Comparison of ENCODE assay signal across 23 mouse cellular contexts in the genomic region with DNA sequence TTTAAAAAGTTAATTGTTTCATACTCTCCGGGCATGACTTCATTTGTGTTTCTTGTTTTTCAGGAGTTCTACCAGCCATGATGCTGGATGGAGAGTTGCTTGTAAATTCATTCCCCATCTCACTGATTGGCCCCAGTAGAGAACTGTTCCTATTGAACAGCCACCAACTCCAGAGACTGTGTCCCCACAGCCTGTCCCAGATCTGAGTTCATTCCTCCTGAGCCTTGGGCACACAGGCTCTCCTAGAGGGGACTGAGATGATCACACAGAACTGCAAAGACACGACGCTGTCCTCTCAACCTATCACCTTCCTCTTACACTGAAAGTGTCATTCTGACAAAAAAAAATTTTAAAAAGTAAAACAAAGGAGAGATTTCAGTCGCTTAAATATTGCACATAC. TPM values are rescaled to one million over a fixed set of nuclear protein-coding genes. Genes with fewer than 3 reads are reported as not detected.
DNase-seq lines count a peak whose midpoint lies in the region; ATAC-seq and TF ChIP-seq lines count a peak whose summit lies in the region.
"Had no signal": no experiment of that assay in that cellular context is flagged by ENCODE, and none has a peak within 500 bp of the region (broad histone marks: within the 10 kb centered on the region; RNA-seq: fewer than 3 reads in every experiment).

No protein-coding gene starts in this region.

- H3K4me3 ChIP-seq in forebrain, postnatal 0 days (ENCODE audit: low read depth, low read length) = no peak overlapping the region
- no peak overlapping the region for H3K4me3 ChIP-seq in forebrain, embryonic 12.5 days (replicated peaks)
- peak overlapping the region; percentile 83 for H3K4me3 ChIP-seq in left cerebral cortex, adult 2 months
- H3K4me3 ChIP-seq: embryonic facial prominence, embryonic 12.5 days; forebrain, embryonic 13.5 days; heart, adult 2 months; heart, embryonic 12.5 days; hindbrain, embryonic 10.5 days had no signal

- peak; percentile 36 for DNase-seq in cerebellum, adult 11-12 months
- no peak for DNase-seq in cerebellum, postnatal 4 days (ENCODE audit: low spot score in 2 of 2)
- DNase-seq in forebrain, postnatal 0 days = no peak
- DNase-seq in left cerebral cortex, adult 2 months (ENCODE audit: extremely low spot score in 1 of 2, low spot score in 2 of 2) = no peak
- no peak for DNase-seq in left cerebral cortex, postnatal 4 days
- DNase-seq in gastrocnemius, postnatal 14 days = no peak
- DNase-seq: adrenal gland, adult 8-10 months; adrenal gland, postnatal 36 days; B cell, adult 2 months; gastrocnemius, postnatal 10 days; heart, adult 2 months; kidney, adult 8-10 months had no signal

- H3K4me1 ChIP-seq in forebrain, postnatal 0 days (ENCODE audit: insufficient read depth) = no peaks in the 10 kb centered on the region
- H3K4me1 ChIP-seq in forebrain, embryonic 12.5 days = peaks cover 4% of the 10 kb centered on the region; the same call in 1 of the 2 replicates
- H3K4me1 ChIP-seq: embryonic facial prominence, embryonic 12.5 days had no signal

- intact Hi-C loops in left cerebral cortex, adult 2 months (cut with DNase I) = loop anchor here (5.0 to 10.0 kb wide), 2 partner anchors 101 to 428 kb away; no protein-coding TSS in a partner anchor
- intact Hi-C loops in left cerebral cortex, postnatal 4 days (cut with DNase I) = loop anchor here (10.0 kb wide), 2 partner anchors 148 to 432 kb away; no protein-coding TSS in a partner anchor
- intact Hi-C loops in gastrocnemius, postnatal 14 days (cut with DNase I; ENCODE audit: low total_unique reads) = no loop called here

- H3K27me3 ChIP-seq in forebrain, postnatal 0 days (ENCODE audit: insufficient read depth, low read length) = no peaks in the 10 kb centered on the region; the same call in 1 of the 2 replicates
- peaks cover 30% of the 10 kb centered on the region for H3K27me3 ChIP-seq in forebrain, embryonic 12.5 days

- no peak overlapping the region for H3K27ac ChIP-seq in forebrain, postnatal 0 days (ENCODE audit: low read depth, low read length)
- no peak overlapping the region for H3K27ac ChIP-seq in forebrain, embryonic 12.5 days
- peak overlapping the region; percentile 94 for H3K27ac ChIP-seq in left cerebral cortex, adult 2 months
- H3K27ac ChIP-seq: embryonic facial prominence, embryonic 12.5 days; forebrain, embryonic 13.5 days; heart, adult 2 months; hindbrain, embryonic 10.5 days had no signal

- H3K36me3 ChIP-seq in forebrain, postnatal 0 days (ENCODE audit: insufficient read depth) = no peaks in the 10 kb centered on the region
- H3K36me3 ChIP-seq in forebrain, embryonic 12.5 days (replicated peaks) = no peaks in the 10 kb centered on the region
- H3K36me3 ChIP-seq: embryonic facial prominence, embryonic 12.5 days; G1E; heart, embryonic 12.5 days; hindbrain, embryonic 10.5 days had no signal

- H3K9me3 ChIP-seq in forebrain, postnatal 0 days (ENCODE audit: low read length) = no peaks in the 10 kb centered on the region
- no peaks in the 10 kb centered on the region for H3K9me3 ChIP-seq in forebrain, embryonic 12.5 days
- H3K9me3 ChIP-seq: embryonic facial prominence, embryonic 12.5 days; forebrain, embryonic 13.5 days; heart, embryonic 12.5 days; hindbrain, embryonic 10.5 days had no signal

- H3K9ac ChIP-seq in forebrain, postnatal 0 days = no peak overlapping the region
- no peak overlapping the region for H3K9ac ChIP-seq in forebrain, embryonic 12.5 days
- H3K9ac ChIP-seq: embryonic facial prominence, embryonic 12.5 days; forebrain, embryonic 13.5 days; heart, embryonic 12.5 days had no signal

- no peak for ATAC-seq in forebrain, postnatal 0 days
- ATAC-seq in forebrain, embryonic 12.5 days (ENCODE audit: low FRiP score) = no peak
- no peak for ATAC-seq in erythroid progenitor cell, adult 5-6 weeks (replicated peaks; ENCODE audit: low FRiP score, poor library complexity, severe bottlenecking)
- ATAC-seq: CD4-positive, CD25-positive, alpha-beta regulatory T cell, adult 4 months; forebrain, embryonic 13.5 days; hindbrain, embryonic 16.5 days; inflammation-experienced regulatory T-cells, adult 6 months; intestine, postnatal 0 days had no signal

- TF ChIP-seq CTCF in forebrain, postnatal 0 days (IDR thresholded peaks at IDR 0.05; ENCODE audit: low read depth) = no peak
- TF ChIP-seq CTCF in left cerebral cortex, adult 2 months (IDR thresholded peaks at IDR 0.05) = no peak

- 77% methylated on average over 4 of the region's 4 CpGs for WGBS in forebrain, postnatal 0 days
- 81% methylated on average over 4 of the region's 4 CpGs for WGBS in forebrain, embryonic 12.5 days

- 0 out of 2 replicates have a peak overlapping the region, but pooled peaks have one; percentile 5 for H3K4me2 ChIP-seq in forebrain, postnatal 0 days (ENCODE audit: low read depth)
- H3K4me2 ChIP-seq in forebrain, embryonic 12.5 days = no peak overlapping the region
- H3K4me2 ChIP-seq: heart, embryonic 12.5 days had no signal

RNA-seq across cellular contexts. Expression of a gene that starts 1.7 kb away (rescaled TPM):
- 11.9 and 14.3 TPM in 2 replicates for total RNA-seq in forebrain, postnatal 0 days (2014; rRNA removed)
- polyA plus RNA-seq in forebrain, postnatal 0 days (2015; fragmentation: Nextera tagmentation; extraction: Ambion mirVana) = 18.6 and 21.2 TPM in 2 replicates
- 2.2 and 2.6 TPM in 2 replicates for polyA plus RNA-seq in forebrain, embryonic 12.5 days (2016; fragmentation: Nextera tagmentation; extraction: Ambion mirVana)
- 10 to 100 TPM; 55.1 to 56.0 TPM for total RNA-seq in left cerebral cortex, adult 2 months (2021)
- 10 to 100 TPM; 22.8 to 25.2 TPM for total RNA-seq in left cerebral cortex, postnatal 4 days (2021)
- total RNA-seq in gastrocnemius, postnatal 14 days (2021) = under 1 TPM; 0.27 to 0.31 TPM
- not detected in 2 replicates for total RNA-seq in erythroid progenitor cell, adult 5-6 weeks (2015; ENCODE audit: low replicate concordance)
- not detected in 2 replicates for total RNA-seq in erythroid progenitor cell, adult 5-6 weeks (2017; ENCODE audit: low replicate concordance)
- total RNA-seq: heart, adult 2 months had no signal
- polyA plus RNA-seq: CD4-positive, CD25-positive, alpha-beta regulatory T cell, adult 4 months; G1E had no signal
